Mouse (Mus musculus) thymus, postnatal 36 days (tissue): ENCODE results near the gene E130311K13Rik.

Experiments
- DNase-seq, 2 experiments: peaks; one replicate each; pipeline ENCODE4 v3.0.0; 2022; ENCODE audit warnings: mixed read lengths in 2 of 2

E130311K13Rik gene

DNA sequence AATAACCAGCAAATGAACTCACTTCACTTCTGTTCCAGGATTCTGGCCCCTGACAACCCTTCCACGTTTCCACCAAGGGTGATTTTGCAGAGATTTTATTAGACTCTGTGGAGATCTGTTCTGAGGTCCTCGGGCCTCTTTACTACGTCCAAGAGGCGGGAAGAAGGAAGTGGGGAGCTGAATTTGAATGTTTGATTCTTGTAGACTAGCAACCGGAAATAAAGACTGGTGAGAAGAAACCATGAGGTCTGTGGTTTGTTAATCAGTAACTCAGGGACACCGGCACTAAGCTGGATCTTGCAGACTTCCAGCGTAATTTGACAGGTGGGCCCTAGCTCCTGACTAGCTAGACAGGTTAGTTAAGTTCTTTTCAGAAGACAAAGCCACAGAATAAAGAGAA is 35.6 kb downstream of the E130311K13Rik start:
- no peak for DNase-seq

DNA sequence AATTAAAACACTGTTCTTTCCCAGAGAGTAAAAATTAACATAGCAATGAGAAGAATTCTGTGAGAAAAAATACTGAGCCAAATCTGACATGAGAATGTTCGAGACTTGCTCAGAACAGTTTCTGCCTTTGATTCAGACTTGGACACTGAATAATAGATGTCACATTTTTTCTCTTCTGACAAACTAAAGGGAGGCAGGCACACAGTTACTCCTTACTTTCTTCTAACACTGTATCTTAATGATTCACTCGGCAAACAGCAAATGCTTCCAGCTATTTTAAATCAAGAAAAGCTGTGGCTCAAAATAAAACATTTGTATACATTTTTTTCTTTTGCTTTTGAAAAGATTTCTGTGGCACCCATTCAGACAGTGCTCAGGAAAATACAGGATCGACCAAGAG is 37.1 kb downstream of the E130311K13Rik start:
- DNase-seq: no peak

DNA sequence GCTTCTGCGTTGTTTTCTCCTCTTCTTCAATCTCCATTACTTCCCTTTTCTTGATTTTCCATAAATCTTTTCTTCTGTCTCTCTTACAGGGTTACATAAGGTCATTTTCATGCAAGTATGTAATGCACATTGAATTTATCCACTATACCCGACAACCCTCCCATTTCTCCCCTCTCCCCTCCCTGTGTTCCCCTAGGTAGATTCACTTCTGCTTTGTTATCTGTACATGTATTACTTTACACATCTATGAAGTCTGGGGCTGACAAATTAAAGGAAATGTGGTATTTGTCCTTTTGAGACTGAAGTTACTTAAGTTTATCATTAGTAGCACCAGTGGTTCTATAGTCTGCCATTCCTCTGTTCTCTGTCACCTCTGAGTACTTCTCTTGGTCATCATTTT is 48.2 kb downstream of the E130311K13Rik start:
- DNase-seq: no peak

DNA sequence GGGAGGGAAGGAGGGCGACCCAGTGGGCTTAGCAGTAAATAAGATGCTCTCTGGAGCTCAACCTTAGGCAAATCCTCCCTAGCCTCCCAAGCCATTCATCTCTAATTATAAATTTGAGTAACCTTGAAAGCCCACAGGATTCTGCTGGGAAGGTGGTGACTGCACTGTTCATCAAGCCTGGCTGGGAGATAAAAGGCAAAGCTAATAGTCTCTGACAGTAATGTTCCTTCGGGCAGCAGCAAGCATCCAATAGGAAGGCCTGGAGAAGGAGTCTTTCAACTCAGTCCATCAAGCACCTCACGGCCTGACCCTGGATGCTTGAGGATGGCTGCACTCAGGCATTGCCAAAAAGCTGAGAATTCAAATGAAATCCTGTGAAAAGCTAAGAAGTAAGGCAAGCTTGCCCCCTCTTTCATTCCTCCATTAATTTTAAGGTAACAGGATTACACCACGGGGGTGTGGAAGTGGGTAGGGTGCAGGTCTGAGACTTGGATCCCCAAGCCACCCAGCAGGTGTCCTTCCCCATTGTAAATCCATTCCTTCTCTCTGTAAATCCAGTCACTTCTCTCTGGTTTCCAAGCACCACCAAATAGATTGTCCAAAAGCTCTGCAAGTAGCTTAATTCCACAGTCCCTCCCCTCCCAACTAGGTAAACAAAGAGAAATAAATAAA is 50.1 kb downstream of the E130311K13Rik start:
- no peak for DNase-seq

DNA sequence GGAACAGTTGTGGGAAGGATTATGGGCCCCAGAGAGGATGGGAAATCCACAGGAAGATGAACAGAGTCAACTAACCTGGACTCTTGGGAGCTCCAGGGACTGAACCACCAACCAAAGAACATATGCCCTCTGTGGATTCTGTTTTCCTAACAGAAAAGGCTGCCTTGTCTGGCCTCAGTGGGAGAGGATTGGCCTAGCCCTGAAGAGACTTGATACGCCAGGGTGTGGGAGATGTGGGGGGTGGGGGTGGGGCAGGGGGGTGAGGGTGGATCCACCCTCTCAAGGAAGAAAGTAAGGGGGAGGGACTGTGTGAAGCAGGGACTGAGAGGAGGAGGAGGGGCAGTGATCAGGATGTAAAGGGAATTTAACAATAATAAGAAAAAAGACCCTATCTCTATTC is 56.5 kb downstream of the E130311K13Rik start:
- DNase-seq: no peak

DNA sequence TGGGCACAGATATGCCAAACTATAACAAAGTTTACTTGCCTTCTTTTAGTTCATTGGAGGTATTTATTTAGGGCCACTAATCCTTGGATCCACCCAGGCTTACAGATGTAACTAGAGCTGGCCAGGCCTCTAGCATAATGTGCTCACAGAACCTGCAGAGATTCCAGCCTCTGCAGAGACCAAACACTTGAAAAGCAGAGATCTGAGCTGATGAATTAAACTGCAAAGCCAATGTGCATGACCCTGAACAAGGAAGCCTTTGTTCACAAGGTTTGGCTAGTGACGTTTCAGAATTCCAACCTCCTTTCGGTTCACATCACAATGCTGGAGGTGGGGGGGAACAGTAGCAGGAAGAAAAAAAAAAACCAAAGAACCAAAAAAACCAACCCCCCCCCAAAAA is 58.0 kb downstream of the E130311K13Rik start:
- no peak for DNase-seq

DNA sequence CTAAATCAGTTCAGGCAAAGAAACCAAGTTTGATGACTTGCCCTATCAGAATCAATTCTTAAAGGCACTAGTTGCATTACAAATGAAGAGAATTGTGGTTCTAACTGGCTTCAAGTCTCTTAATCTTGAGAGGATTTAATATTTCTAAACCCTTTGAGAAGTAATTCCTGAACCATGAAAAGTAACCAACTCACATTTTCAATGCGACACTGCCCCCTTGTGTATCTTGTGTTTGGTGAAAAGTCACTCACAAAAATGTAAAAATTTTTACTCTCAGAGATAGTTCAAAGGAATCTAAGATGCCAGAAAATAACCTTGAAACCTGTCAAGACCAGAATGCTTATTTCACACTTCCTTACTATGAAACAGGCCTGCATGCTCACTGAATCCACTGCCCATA is 61.0 kb downstream of the E130311K13Rik start:
- DNase-seq: no peak

DNA sequence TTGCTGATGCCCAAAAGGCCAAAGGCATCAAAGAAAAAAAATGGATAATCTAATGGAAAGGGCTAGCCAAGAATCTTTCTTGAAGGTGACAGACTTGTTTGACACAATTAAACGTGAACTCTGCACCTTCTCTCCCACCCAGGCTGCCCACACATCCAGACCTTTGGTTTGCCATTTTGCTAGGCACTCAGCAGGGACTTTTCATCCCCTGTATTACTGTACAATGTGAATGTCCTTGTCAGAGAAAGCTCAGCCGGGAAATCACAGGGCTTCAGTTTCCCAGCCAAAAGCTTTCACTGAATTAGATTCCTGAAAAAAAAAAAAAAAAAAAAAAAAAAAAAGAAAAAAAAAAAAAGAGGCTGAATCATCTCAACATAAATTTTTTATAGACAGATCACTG is 64.2 kb downstream of the E130311K13Rik start:
- no peak for DNase-seq
